Mouse (Mus musculus): ENCODE data around the gene Scrn2. TPM values are rescaled to one million over a fixed set of nuclear protein-coding genes. Genes with fewer than 3 reads are reported as not detected.
A peak's percentile ranks its signal among the peaks of the same experiment; 100 is the strongest.

The Scrn2 gene
- polyA plus RNA-seq, 1 experiment from 2014 or later = 41.6 TPM

- Histone ChIP-seq H3K4me1 (replicated peaks; ENCODE audit: insufficient read depth, low read length) (peaks cover 23% of the 10 kb centered on the region), H3K9me3 (replicated peaks; ENCODE audit: low read length) (no peaks in the 10 kb centered on the region), H3K4me3 (replicated peaks; ENCODE audit: low read depth, low read length) (peak overlapping the region; percentile 40), H3K36me3 (ENCODE audit: insufficient read depth, low read length) (no peaks in the 10 kb centered on the region), H3K9ac (ENCODE audit: low read depth, low read length) (peak overlapping the region; percentile 47; the same call in 1 of the 2 replicates), H3K27ac (no peak overlapping the region), H3K4me2 (ENCODE audit: low read length) (peak overlapping the region; percentile 63), H3K27me3 (ENCODE audit: insufficient read depth, low read length) (peaks cover 55% of the 10 kb centered on the region)
- no peak for ATAC-seq (replicated peaks; ENCODE audit: low FRiP score, low read depth)
- TF ChIP-seq CTCF (IDR thresholded peaks at IDR 0.05; ENCODE audit: low read depth) = no peak
- DNase-seq (ENCODE audit: low spot score) = no peak
- 1% methylated on average over 34 of the region's 36 CpGs for WGBS
Measured at GRCm38 (mm10) chr11:97017696-97018582, 11.8 kb upstream of the Scrn2 start.

- no peak for DNase-seq (ENCODE audit: low spot score)
Measured at GRCm38 (mm10) chr11:97018583-97019344, 11.0 kb upstream of the Scrn2 start.

GRCm38 (mm10) chr11:97019345-97019708, 10.4 kb upstream of the Scrn2 start:
- H3K9me3 ChIP-seq (replicated peaks; ENCODE audit: low read length) = no peaks in the 10 kb centered on the region
- DNase-seq (ENCODE audit: low spot score) (no peak), ATAC-seq (replicated peaks; ENCODE audit: low FRiP score, low read depth) (no peak)
- H3K4me2 ChIP-seq (ENCODE audit: low read length) = peak overlapping the region; percentile 63; the same call in 1 of the 2 replicates
- H3K9ac ChIP-seq (ENCODE audit: low read depth, low read length) = no peak overlapping the region
- TF ChIP-seq CTCF (IDR thresholded peaks at IDR 0.05; ENCODE audit: low read depth) = no peak
- 16% methylated on average over 13 of the region's 13 CpGs for WGBS
- H3K27me3 ChIP-seq (ENCODE audit: insufficient read depth, low read length) = peaks cover 55% of the 10 kb centered on the region
- H3K4me3 ChIP-seq (replicated peaks; ENCODE audit: low read depth, low read length) = peak overlapping the region; percentile 40; the same call in 1 of the 2 replicates
- H3K27ac ChIP-seq = no peak overlapping the region
- no peaks in the 10 kb centered on the region for H3K36me3 ChIP-seq (ENCODE audit: insufficient read depth, low read length)
- H3K4me1 ChIP-seq (replicated peaks; ENCODE audit: insufficient read depth, low read length) = peaks cover 23% of the 10 kb centered on the region

More at GRCm38 (mm10) chr11:97018583-97019344, 11.0 kb upstream of the Scrn2 start:
- H3K4me2 ChIP-seq (ENCODE audit: low read length) = peak overlapping the region; percentile 63
- peak overlapping the region; percentile 40 for H3K4me3 ChIP-seq (replicated peaks; ENCODE audit: low read depth, low read length)
- WGBS = 4% methylated on average over 49 of the region's 68 CpGs
- H3K9ac ChIP-seq (ENCODE audit: low read depth, low read length) = peak overlapping the region; percentile 47; the same call in 1 of the 2 replicates
- H3K4me1 ChIP-seq (replicated peaks; ENCODE audit: insufficient read depth, low read length) = peaks cover 23% of the 10 kb centered on the region
- no peak overlapping the region for H3K27ac ChIP-seq
- no peaks in the 10 kb centered on the region for H3K9me3 ChIP-seq (replicated peaks; ENCODE audit: low read length)
- no peaks in the 10 kb centered on the region for H3K36me3 ChIP-seq (ENCODE audit: insufficient read depth, low read length)
- no peak for TF ChIP-seq CTCF (IDR thresholded peaks at IDR 0.05; ENCODE audit: low read depth)
- H3K27me3 ChIP-seq (ENCODE audit: insufficient read depth, low read length) = peaks cover 55% of the 10 kb centered on the region
- ATAC-seq (replicated peaks; ENCODE audit: low FRiP score, low read depth) = no peak

- Histone ChIP-seq H3K9me3 (replicated peaks; ENCODE audit: low read length) (no peaks in the 10 kb centered on the region), H3K27ac (no peak overlapping the region), H3K4me2 (ENCODE audit: low read length) (peak overlapping the region; percentile 92), H3K27me3 (ENCODE audit: insufficient read depth, low read length) (peaks cover 43% of the 10 kb centered on the region), H3K36me3 (ENCODE audit: insufficient read depth, low read length) (no peaks in the 10 kb centered on the region), H3K9ac (ENCODE audit: low read depth, low read length) (0 out of 2 replicates have a peak overlapping the region, but pooled peaks have one; percentile 78), H3K4me1 (replicated peaks; ENCODE audit: insufficient read depth, low read length) (peaks cover 35% of the 10 kb centered on the region), H3K4me3 (replicated peaks; ENCODE audit: low read depth, low read length) (peak overlapping the region; percentile 48)
- DNase-seq (ENCODE audit: low spot score) (no peak), ATAC-seq (replicated peaks; ENCODE audit: low FRiP score, low read depth) (peak; percentile 12; the same call in 1 of the 2 replicates)
- no peak for TF ChIP-seq CTCF (IDR thresholded peaks at IDR 0.05; ENCODE audit: low read depth)
- 2% methylated on average over 27 of the region's 27 CpGs for WGBS
Measured at GRCm38 (mm10) chr11:97021121-97021765, 8.5 kb upstream of the Scrn2 start.

- H3K27ac ChIP-seq = 0 out of 2 replicates have a peak overlapping the region, but pooled peaks have one; percentile 8
- no peaks in the 10 kb centered on the region for H3K36me3 ChIP-seq (ENCODE audit: insufficient read depth, low read length)
- H3K4me3 ChIP-seq (replicated peaks; ENCODE audit: low read depth, low read length) = peak overlapping the region; percentile 48
- peaks cover 36% of the 10 kb centered on the region for H3K27me3 ChIP-seq (ENCODE audit: insufficient read depth, low read length)
- ATAC-seq (replicated peaks; ENCODE audit: low FRiP score, low read depth) = peak; percentile 42
- peak overlapping the region; percentile 78 for H3K9ac ChIP-seq (ENCODE audit: low read depth, low read length)
- peaks cover 35% of the 10 kb centered on the region for H3K4me1 ChIP-seq (replicated peaks; ENCODE audit: insufficient read depth, low read length)
- 1% methylated on average over 50 of the region's 50 CpGs for WGBS
- H3K4me2 ChIP-seq (ENCODE audit: low read length) = peak overlapping the region; percentile 92
- no peaks in the 10 kb centered on the region for H3K9me3 ChIP-seq (replicated peaks; ENCODE audit: low read length)
- DNase-seq (ENCODE audit: low spot score) = peak; percentile 78
- peak; percentile 65 for TF ChIP-seq CTCF (IDR thresholded peaks at IDR 0.05; ENCODE audit: low read depth)
Measured at GRCm38 (mm10) chr11:97021873-97022484, 7.8 kb upstream of the Scrn2 start.
